Mouse (Mus musculus) spleen, postnatal 10 days (tissue): Measurements from ENCODE around the gene Bmp8b.
"Not testable (repeated sequence)": the region's sequence is repeated elsewhere in the genome, so short reads cannot be mapped to it uniquely, and the experiment has no call there.

Source experiments
- DNase-seq, 2 experiments: peaks; one replicate each; pipeline ENCODE4 v3.0.0; 2021 to 2022; ENCODE audit warnings: low spot score in 2 of 2

Bmp8b gene

GRCm38 (mm10) chr4:123111275-123111983 is 6.5 kb downstream of the Bmp8b start:
- DNase-seq, result not testable (repeated sequence)

- DNase-seq, result no peak
Observed at GRCm38 (mm10) chr4:123112216-123112764, 7.3 kb downstream of the Bmp8b start.

- DNase-seq, result not testable (repeated sequence)
Observed at GRCm38 (mm10) chr4:123114651-123115050, 9.7 kb downstream of the Bmp8b start.

- no peak for DNase-seq
Observed at GRCm38 (mm10) chr4:123116011-123116410, 11.0 kb downstream of the Bmp8b start, which contains the start of gene Oxct2b. Gene Oxct2b, plus strand, starts transcription at chr4:123116266.

GRCm38 (mm10) chr4:123116640-123117039 is 11.7 kb downstream of the Bmp8b start:
- DNase-seq, result not testable (repeated sequence)

- DNase-seq, result no peak
Observed at GRCm38 (mm10) chr4:123121286-123121685, 16.3 kb downstream of the Bmp8b start.

GRCm38 (mm10) chr4:123126626-123127025 is 21.7 kb downstream of the Bmp8b start:
- no peak for DNase-seq

GRCm38 (mm10) chr4:123127051-123127450 is 22.1 kb downstream of the Bmp8b start:
- DNase-seq, result no peak

- no peak for DNase-seq
Observed at GRCm38 (mm10) chr4:123137551-123137950, 32.6 kb downstream of the Bmp8b start.

- DNase-seq, result peak; percentile 54 to 86
Observed at GRCm38 (mm10) chr4:123139513-123140154, 34.7 kb downstream of the Bmp8b start, which contains the start of gene Ppie. Gene Ppie, minus strand, starts transcription at chr4:123139951.

GRCm38 (mm10) chr4:123147446-123148150 is 42.6 kb downstream of the Bmp8b start:
- no peak for DNase-seq

- no peak for DNase-seq
Observed at GRCm38 (mm10) chr4:123152003-123152402, 47.0 kb downstream of the Bmp8b start.

- DNase-seq, result no peak
Observed at GRCm38 (mm10) chr4:123152976-123153375, 48.0 kb downstream of the Bmp8b start.

- no peak for DNase-seq
Observed at GRCm38 (mm10) chr4:123155004-123155403, 50.0 kb downstream of the Bmp8b start.

- DNase-seq, result no peak
Observed at GRCm38 (mm10) chr4:123155427-123155826, 50.5 kb downstream of the Bmp8b start.

GRCm38 (mm10) chr4:123155840-123156239 is 50.9 kb downstream of the Bmp8b start:
- DNase-seq, result no peak

GRCm38 (mm10) chr4:123160571-123160970 is 55.6 kb downstream of the Bmp8b start:
- DNase-seq, result no peak

- DNase-seq, result not testable (repeated sequence)
Observed at GRCm38 (mm10) chr4:123161251-123161650, 56.3 kb downstream of the Bmp8b start.

- DNase-seq, result no peak
Observed at GRCm38 (mm10) chr4:123162305-123162917, 57.4 kb downstream of the Bmp8b start.

GRCm38 (mm10) chr4:123164157-123164556 is 59.2 kb downstream of the Bmp8b start:
- DNase-seq, result no peak

- no peak for DNase-seq
Observed at GRCm38 (mm10) chr4:123171811-123172210, 66.8 kb downstream of the Bmp8b start.
